Mouse (Mus musculus) gastrocnemius, adult 2 months (tissue): Measurements from ENCODE around the gene Btnl10. TPM values are rescaled to one million over a fixed set of nuclear protein-coding genes. Genes with fewer than 3 reads are reported as not detected.

ENCODE experiments used
- DNase-seq: peaks from one replicate; pipeline ENCODE4 v3.0.0; 2022
- H3K27ac ChIP-seq: fragments of 200-600 bp; 2 replicates; pipeline ENCODE4 v1.8.1; 2022; ENCODE audit warnings: mild to moderate bottlenecking
- H3K4me3 ChIP-seq: fragments of 200-600 bp; 2 replicates; pipeline ENCODE4 v1.8.1; 2022; ENCODE audit warnings: mild to moderate bottlenecking, moderate library complexity
- CTCF ChIP-seq: fragments of 200-600 bp; IDR thresholded peaks from 2 replicates; pipeline ENCODE4 v1.8.1; 2022; ENCODE audit warnings: antibody characterized with exemption, mild to moderate bottlenecking, moderate library complexity
- intact Hi-C: fragments of 180-260 bp; cut with DNase I; formaldehyde crosslinking; loops from one replicate; pipeline ENCODE4 v1.15.1; 2025
- total RNA-seq, 2 experiments: library from RNA; stranded (reverse); gene quantifications; 2 replicates each; pipeline ENCODE4 v1.2.3; 2021

Btnl10 gene
- total RNA-seq, 2 experiments from 2014 or later: not detected

- TF ChIP-seq CTCF: peak; percentile 63
- no peak overlapping the region for H3K4me3 ChIP-seq
- intact Hi-C loops: no loop called here
- no peak overlapping the region for H3K27ac ChIP-seq
- peak; percentile 39 for DNase-seq
Measured at GRCm38 (mm10) chr11:58916879-58917744, 596 bp upstream of the Btnl10 start.

GRCm38 (mm10) chr11:58918759-58919158, 1.1 kb downstream of the Btnl10 start:
- no peak for DNase-seq
- intact Hi-C loops: no loop called here
- Histone ChIP-seq H3K4me3 (no peak overlapping the region), H3K27ac (no peak overlapping the region)
- no peak for TF ChIP-seq CTCF

- intact Hi-C loops: no loop called here
- no peak overlapping the region for H3K27ac ChIP-seq
- no peak overlapping the region for H3K4me3 ChIP-seq
- DNase-seq: no peak
- no peak for TF ChIP-seq CTCF
Measured at GRCm38 (mm10) chr11:58922420-58922819, 4.7 kb downstream of the Btnl10 start.

GRCm38 (mm10) chr11:58926651-58927050, 8.9 kb downstream of the Btnl10 start:
- DNase-seq: no peak
- intact Hi-C loops: no loop called here

GRCm38 (mm10) chr11:58927053-58927452, 9.3 kb downstream of the Btnl10 start:
- TF ChIP-seq CTCF: no peak
- Histone ChIP-seq H3K4me3 (no peak overlapping the region), H3K27ac (no peak overlapping the region)
- intact Hi-C loops: no loop called here
- DNase-seq: no peak

More at GRCm38 (mm10) chr11:58926651-58927050, 8.9 kb downstream of the Btnl10 start:
- H3K27ac ChIP-seq: no peak overlapping the region
- no peak overlapping the region for H3K4me3 ChIP-seq
- TF ChIP-seq CTCF: no peak

- Histone ChIP-seq H3K4me3 (peak overlapping the region; percentile 65), H3K27ac (peak overlapping the region; percentile 76)
- peak; percentile 66 for DNase-seq
- intact Hi-C loops: loop anchor here (1.0 kb wide), 1 partner anchor 27 kb away; no protein-coding TSS in a partner anchor
- TF ChIP-seq CTCF: peak; percentile 84
Measured at GRCm38 (mm10) chr11:58927790-58928651, 10.3 kb downstream of the Btnl10 start.

GRCm38 (mm10) chr11:58929055-58929454, 11.3 kb downstream of the Btnl10 start:
- no peak overlapping the region for H3K27ac ChIP-seq
- no peak overlapping the region for H3K4me3 ChIP-seq
- DNase-seq: no peak
- no peak for TF ChIP-seq CTCF
- intact Hi-C loops: no loop called here

- intact Hi-C loops: no loop called here
- no peak for DNase-seq
- no peak for TF ChIP-seq CTCF
- H3K27ac ChIP-seq: no peak overlapping the region
- H3K4me3 ChIP-seq: no peak overlapping the region
Measured at GRCm38 (mm10) chr11:58929641-58930040, 11.9 kb downstream of the Btnl10 start.

- intact Hi-C loops: no loop called here
- no peak for TF ChIP-seq CTCF
- Histone ChIP-seq H3K4me3 (no peak overlapping the region), H3K27ac (no peak overlapping the region)
- no peak for DNase-seq
Measured at GRCm38 (mm10) chr11:58930254-58930653, 12.5 kb downstream of the Btnl10 start.

- intact Hi-C loops: no loop called here
- TF ChIP-seq CTCF: peak; percentile 5; the same call in 1 of the 2 replicates
- Histone ChIP-seq H3K4me3 (no peak overlapping the region), H3K27ac (no peak overlapping the region)
- DNase-seq: no peak
Measured at GRCm38 (mm10) chr11:58931576-58931975, 13.9 kb downstream of the Btnl10 start.

- Histone ChIP-seq H3K27ac (peak overlapping the region; percentile 98), H3K4me3 (peak overlapping the region; percentile 76)
- TF ChIP-seq CTCF: no peak
- intact Hi-C loops: no loop called here
- no peak for DNase-seq
Measured at GRCm38 (mm10) chr11:58937909-58938308, 20.2 kb downstream of the Btnl10 start.

GRCm38 (mm10) chr11:58938322-58939087, 20.8 kb downstream of the Btnl10 start, which contains the start of gene Rnf187:
Rnf187 (minus strand) TSS chr11:58938916.
- DNase-seq: peak; percentile 95
- peak within 1 kb of the TSS; percentile 98 for H3K27ac ChIP-seq
- intact Hi-C loops: no loop called here
- no peak for TF ChIP-seq CTCF
- H3K4me3 ChIP-seq: peak within 1 kb of the TSS; percentile 76
